Mouse (Mus musculus) heart, postnatal 0 days (tissue): ENCODE measurements at regions not wholly inside any gene's neighbourhood (a gene's known extent, or its start where the extent isn't known, plus 50 kb on each side); places are given as distances from the start of the nearest gene placed in this dataset.

ENCODE experiments used
- CTCF ChIP-seq: IDR thresholded peaks from 2 replicates; pipeline ENCODE4 v1.5.1; 2016; ENCODE audit warnings: antibody characterized with exemption, control low read depth, low read depth
- EP300 ChIP-seq: IDR thresholded peaks from 2 replicates; pipeline ENCODE4 v1.6.1; 2016; ENCODE audit warnings: antibody characterized with exemption, low read depth

DNA sequence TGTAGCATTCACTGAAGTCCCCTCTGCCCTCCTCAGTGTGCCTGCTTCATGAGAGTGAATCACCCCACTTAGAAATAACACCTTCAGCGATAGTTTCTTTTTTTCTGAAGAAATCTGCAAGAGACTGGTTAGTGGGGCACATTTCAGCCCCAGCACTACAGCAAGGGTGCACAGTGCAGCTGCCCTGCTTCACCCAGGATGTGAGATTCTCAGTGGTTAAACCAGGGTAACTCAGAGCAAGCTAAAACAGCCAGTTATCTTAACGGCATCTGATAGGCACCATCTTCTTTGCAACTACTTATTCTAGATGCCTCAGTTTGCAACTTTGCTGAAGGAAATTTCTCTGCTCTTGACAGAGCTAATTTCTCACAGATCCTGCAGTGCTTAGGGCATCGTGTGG, 94.9 kb downstream of the Chst2 start:
- TF ChIP-seq CTCF (no peak), EP300 (no peak)
